Mouse (Mus musculus) spleen, postnatal 10 days (tissue): ENCODE measurements around the gene Mgat3.

ENCODE experiments used
- DNase-seq, 2 experiments: peaks; one replicate each; pipeline ENCODE4 v3.0.0; 2021 to 2022; ENCODE audit warnings: low spot score in 2 of 2

Gene Mgat3

DNA sequence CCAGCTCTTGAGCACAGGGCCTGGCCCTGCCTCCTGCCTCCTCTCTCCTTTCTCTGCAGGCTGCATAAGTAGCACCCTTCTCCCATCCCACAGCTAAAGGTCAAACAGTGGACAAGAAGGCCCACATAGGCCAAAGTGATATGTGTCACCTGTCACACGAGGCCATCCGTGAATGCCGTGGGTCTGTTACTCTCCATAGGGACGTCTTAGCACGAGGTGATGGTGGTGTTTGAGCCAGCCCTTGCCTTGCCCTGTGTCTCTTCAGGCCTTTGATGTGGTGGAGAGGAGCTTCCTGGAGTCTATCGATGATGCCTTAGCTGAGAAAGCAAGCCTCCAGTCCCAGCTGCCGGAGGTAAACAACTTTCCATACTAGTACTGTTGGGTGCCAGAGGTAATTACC, 24.0 kb upstream of the Mgat3 start:
- DNase-seq: no peak

DNA sequence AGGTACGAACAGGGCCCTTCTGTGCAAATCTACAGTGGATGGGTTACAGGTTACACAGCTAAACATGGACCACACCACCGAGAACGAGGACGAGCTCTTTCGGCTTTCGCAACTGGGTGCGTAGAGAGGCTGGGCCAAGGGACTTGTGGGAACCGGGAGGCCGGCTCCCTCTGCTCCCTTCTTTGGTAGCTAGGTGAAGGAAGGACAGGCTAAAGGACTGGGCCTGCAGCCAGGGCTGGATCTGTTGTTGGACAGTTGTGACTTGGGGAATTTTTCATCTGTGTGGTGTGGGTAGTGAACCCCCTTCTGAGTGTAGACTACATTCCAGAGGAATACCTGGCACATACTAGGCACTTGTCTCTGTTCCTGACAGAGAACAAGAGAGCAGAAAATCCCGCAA, 20.9 kb upstream of the Mgat3 start:
- no peak for DNase-seq

DNA sequence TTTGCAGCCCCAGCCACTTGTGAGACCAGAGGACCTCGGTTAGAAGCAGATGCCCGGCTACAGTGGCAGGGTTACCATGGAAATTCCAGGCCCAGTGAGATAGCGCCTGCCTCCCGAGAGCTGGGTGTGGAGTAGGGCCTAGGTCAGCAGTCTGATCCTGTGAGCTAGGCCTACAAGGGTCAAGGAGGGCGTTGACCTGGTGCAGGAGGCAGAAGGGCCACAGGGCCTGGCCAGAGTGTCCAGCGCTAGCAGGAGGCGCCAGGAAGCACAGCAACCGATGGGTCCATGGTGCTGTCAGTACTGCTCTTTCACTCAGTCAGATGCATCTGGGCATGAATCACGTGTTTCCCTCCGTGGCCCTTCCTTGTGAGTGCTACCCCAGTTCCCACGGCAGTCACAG, 19.8 kb upstream of the Mgat3 start:
- DNase-seq: no peak

DNA sequence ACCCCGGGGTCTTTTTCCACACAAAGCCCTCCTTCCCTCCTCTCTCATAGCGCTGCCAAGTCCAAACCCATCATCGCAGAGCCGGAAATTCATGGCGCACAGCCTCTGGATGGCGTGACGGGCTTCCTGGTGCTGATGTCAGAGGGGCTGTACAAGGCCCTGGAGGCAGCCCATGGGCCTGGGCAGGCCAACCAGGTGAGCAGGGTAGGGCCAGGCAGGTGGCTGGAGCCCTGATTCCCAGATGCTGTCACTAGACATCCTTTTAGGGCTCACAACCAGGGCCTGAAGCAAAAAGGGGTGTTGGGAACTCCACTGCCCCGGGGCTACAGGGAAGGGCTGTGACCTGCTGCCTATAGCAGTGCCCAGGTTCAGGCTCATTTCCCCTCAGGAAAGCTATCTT, 17.8 kb upstream of the Mgat3 start:
- no peak for DNase-seq

DNA sequence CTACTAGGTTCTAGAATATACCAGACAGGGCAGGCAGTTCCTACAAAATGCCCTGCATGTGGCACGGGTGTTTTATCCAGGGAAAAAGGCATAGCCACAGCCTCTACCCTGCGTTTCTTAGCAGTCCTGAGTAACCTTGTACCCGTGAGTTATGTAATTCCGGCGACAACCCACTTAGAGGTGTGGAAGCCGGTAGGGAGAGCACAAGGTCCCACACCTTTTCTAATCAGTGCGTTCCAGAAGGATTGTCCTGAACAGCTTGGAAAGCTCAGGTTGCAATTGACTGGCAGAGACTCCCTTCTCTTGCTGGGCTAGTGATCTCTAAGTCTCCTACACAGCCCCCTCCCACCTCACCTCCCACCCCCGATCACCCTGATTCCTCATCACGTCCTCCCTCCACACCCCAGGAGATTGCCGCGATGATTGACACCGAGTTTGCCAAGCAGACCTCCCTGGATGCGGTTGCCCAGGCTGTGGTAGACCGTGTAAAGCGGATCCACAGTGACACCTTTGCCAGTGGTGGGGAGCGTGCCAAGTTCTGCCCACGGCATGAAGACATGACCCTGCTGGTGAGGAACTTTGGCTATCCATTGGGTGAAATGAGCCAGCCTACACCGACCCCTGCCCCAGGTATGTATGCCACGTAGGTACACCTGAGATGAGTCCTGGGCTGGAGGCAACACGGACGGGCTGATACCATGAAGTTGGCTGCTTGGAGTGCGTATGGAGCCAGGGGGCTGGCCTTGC, 16.2 kb upstream of the Mgat3 start:
- DNase-seq: no peak

DNA sequence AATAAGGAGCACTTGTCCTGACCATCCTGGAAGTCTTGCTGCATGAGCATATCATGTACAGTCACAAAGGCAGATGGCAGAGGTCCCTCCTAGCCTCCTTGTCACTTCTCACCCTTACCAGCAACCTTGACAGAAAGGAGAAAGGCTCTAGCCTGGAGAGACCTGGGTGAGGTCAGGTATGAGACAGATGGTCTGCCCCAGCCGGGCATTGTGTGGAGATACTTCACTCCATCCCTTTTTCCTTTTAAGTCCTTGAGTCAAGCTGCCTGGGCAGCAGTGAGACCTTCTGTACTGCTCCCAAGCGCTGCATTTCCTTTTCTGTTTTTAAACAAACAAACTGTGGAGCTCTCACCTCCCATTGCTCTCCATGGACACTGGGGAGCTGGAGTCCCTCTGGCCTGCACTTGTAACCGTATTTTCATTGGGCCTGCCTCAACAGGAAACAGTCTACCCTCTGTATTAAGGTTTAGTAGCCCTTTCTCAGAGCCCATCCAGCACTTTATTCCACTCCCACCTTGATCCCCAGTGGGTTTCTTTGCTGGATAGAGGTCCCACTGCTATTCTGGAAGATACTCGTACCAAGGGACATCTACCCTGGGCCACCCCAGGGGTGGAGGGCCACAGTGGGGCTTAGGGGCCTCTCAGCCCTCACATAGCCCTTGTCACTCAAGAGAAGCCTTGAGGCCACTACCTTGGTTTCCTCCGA, 15.4 kb upstream of the Mgat3 start:
- no peak for DNase-seq

DNA sequence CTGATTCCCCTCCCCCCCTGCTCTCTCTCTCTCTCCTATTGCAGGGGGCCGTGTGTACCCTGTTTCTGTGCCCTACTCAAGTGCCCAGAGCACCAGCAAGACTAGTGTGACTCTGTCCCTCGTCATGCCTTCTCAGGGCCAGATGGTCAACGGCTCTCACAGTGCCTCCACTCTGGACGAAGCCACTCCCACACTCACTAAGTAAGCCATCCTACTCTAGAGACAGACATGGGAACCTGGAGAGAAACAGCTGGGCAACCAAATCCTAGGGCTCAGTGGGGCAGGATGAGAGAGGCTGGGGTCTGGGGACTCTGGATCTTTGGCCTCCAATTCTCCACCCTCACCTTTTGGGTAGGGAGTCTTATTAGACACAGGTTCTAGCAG, 14.8 kb upstream of the Mgat3 start:
- no peak for DNase-seq

DNA sequence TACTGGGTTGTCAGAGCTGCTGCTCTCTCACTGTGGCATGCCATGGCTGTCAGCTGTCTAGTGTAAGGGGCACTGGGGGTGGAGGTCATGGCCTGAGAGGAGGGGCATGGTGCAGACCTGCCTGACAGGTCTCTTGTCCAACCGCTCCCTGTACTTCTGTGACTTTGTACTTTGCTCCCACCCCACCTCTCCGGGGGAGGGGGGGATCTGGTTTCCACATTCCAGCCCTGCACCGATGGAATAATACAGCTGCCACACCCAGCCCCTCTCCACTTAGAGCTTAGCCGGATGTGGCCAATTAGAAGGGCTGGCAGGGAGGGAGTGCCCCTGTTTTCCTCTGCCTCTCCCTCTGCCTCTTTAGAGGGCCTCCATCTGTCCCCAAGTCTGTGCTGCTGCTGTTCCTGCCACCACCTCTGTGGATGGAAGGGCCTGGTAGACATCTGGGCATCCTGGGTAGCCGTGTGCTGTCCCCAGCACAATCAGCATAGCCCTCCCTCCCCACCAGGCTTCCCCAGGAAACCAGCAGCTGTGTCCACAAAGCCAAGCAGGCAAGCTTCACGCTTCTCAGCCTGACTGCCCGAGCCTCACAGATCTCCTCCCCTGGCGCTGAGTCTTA, 14.1 kb upstream of the Mgat3 start:
- no peak for DNase-seq

DNA sequence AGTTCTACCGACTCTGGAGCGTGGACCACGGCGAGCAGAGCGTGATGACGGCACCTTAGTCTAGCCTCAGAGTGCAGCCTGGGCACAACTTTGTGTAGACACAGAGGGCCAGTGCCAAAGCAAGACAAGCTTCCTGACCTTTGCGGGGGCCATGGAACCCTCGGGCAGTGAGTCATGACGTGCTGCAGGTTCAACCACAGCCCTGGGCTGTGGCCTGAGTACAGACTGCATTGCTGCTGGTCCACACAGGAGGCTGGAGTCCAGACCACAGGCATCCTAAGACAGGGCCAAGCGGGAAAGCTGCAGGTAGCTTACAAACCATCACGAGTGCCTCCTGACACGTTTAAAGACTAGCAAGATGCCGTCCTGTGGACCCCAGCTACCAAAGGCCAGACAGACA, 13.3 kb upstream of the Mgat3 start:
- no peak for DNase-seq

DNA sequence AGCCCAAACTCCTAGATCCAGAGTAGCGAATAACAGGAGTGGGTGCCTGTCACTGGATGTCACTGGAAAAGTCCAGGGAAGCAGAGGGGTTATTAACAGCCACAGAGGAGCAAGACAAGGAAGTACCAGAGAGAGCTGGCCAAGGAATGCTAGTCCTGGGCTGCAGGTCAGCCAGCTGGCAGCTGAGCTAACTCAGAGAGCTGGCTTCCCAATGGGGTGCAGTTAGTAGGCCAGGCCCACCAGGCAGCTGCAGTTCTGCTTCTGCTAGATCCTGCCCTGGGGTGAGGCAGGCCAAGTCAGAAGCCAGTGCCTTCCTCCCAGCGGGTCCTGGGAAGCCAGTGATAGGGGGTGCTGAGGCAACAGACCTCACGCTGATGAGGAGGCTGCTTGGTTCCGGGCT, 12.8 kb upstream of the Mgat3 start:
- no peak for DNase-seq

DNA sequence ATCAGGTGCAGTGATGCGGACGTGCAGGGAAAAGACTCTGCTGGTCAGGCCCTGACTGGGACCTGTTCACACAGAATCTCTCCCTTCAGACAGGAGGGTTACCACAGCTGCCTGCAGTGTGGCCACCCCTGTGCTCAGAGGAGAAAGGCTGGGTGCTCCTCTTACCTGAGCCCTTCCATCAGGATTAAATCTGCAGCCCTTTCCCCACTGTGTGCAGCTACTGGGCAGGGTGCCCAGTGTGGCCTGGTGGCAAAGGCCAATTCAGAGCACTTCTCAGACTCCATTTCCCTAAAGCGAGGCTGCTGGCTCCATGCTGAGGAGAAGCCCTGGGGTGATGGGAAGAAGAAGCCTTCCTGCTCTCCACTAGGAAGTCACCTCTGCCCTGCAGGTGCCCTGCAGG, 12.3 kb upstream of the Mgat3 start:
- DNase-seq: no peak

DNA sequence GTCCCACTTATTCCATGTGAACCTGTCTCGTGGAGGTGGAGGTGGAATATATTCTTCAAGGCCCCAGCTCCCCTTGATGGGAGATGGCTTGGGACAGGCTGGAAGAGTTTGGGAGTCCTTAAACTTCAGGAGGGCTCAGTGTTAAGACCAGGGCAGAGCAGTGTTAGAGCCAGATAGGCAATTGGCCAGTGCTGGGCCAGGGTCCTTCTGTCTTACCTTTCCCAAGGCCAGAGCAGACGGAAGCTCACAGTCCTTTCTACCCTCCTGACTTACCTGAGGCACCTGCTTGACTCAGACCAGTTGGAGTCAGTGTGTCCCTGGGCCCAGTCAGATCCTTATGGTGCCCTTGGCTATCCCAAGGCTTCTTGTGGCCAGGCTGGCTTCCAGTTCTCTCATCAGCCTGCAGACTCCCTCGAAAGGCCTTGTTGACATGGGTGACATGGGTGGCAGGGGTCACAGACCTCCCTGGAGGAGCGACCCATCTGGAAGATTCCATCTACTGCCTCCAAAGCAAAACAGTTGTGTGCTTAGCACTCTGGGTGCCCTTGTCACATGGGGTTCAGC, 11.0 kb upstream of the Mgat3 start:
- DNase-seq: no peak

DNA sequence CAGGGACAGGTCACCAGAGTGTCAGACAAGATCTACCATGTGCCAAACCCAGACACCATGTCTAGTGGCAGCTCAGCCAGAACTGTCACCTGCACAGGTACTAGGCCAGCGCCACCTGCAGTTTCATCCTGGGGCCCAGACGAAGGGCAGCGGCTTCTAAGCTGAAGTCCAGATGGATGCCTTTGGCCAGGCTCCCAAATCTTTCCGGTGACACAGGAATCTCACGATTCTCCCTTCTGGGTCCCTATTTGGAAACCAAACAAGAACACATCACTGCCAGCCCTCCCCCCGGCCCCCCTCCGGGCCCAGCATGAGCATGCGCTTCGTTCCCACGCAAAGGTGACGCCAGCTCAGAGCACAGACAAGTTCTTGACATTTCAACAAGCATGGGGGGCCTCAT, 10.2 kb upstream of the Mgat3 start:
- no peak for DNase-seq

DNA sequence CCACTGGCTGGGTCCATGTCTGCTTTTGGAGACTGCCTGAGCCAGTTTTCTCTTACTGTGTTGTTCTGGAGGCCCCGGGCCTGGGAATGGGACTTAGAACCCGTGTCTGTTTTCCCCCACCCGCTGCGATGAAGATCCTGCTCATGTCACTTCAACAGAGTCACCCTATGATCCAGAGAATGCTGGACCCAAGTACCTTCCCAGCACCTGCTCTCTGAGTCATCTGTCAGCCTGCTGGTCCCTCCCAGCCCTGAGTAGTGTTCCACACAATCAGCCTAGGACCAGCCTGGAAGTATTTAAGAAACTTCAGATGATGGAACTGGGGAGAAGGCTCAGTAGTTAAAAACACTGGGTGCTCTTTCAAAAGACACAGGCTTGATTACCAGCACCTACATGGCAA, 9.8 kb upstream of the Mgat3 start:
- no peak for DNase-seq

DNA sequence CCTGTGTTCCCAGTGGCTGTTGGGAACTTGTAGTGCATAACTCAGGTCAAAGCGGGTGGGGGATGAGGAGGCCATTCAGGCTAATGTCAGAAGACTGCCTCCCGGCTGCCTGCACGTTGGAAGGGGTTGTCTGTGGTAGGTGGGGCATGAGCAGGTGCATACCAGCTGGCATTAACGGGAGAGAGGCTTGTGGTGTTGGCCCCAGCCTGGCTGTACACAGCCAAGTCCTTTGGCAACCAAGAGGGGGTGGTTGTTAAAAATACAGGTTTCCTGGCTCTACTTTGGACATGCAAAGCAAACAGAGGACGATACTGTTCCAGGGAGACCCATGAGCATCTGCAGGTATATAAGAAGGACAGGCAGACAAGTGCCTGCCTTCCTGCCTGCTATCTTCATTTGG, 8.1 kb upstream of the Mgat3 start:
- DNase-seq: no peak

DNA sequence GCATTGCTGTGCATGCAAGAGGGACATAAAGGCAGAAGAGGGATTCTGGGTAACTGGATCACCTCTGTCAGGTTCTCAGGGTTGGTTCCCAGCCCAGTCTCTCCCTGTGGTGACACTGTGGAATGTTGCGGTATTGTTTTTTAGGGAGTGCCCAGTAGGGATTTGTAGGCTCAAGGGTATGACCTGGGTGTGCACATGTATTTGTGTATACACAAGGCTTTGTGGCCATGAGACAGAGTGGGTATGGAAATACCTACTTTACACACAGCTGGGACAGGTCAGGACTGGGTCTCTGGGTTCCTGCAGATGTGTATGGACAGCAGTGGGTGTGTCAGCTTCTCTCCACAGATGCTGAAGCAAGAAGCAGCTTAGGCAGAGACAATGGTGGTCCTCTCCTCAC, 4.0 kb upstream of the Mgat3 start:
- no peak for DNase-seq

DNA sequence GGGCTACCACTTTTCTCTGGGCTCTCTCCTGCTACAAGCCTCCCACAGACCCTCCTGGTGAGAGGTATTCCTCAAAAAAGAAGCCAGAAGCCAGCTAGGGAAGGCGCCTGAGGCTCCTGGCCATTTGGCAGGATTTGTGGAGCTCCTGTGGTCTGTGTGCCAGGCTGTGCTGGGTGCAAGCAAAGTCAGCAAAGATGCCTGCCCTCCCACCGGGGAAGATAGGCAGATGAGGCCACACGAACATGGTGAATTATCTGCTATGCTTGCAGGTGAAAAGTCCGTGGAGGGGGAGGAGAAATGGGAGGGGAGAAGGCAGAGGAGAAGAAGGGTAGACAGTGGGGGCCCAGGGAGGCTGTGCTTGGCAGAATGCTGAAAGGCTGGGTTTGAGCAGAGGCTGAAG, 3.2 kb upstream of the Mgat3 start:
- DNase-seq: no peak

DNA sequence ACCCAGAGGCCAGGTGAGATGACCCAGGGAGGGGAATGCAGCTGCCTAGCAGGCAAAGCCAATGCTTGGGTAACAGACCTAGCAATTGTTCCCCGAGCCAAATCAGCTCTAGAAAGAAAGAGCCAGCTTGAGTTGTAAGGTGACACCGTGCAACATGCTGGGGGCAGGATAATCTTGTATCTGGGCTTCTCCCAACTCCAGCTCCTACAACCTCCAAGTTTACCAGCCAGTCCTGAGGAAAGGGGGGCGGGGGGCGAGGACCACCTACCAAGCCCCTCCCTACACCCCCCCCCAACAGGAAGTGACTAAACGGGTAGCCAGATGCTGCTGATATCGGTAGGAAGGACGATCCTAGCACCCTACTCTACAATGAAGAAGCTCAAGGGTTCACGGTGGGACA, 2.2 kb upstream of the Mgat3 start:
- no peak for DNase-seq

DNA sequence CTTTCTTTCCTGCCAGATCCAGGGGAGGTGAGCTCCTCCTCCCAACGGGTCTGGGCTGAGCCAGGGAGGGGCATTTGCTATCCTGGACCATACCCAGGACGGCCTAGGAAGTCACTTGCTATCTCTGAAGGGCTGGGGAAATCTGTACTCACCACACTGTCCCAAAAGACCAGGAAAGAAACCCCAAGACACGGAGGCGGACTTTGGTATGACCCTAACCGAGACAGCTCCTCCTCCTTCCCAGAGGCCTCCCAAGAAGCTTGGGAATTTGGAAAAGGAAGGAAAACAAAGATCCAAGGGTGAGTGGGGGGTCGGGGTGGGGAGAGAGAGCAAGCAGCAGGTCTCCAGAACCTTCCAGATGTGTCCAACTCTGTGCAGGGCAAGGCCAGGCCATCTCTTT, 1.7 kb upstream of the Mgat3 start:
- DNase-seq: no peak

DNA sequence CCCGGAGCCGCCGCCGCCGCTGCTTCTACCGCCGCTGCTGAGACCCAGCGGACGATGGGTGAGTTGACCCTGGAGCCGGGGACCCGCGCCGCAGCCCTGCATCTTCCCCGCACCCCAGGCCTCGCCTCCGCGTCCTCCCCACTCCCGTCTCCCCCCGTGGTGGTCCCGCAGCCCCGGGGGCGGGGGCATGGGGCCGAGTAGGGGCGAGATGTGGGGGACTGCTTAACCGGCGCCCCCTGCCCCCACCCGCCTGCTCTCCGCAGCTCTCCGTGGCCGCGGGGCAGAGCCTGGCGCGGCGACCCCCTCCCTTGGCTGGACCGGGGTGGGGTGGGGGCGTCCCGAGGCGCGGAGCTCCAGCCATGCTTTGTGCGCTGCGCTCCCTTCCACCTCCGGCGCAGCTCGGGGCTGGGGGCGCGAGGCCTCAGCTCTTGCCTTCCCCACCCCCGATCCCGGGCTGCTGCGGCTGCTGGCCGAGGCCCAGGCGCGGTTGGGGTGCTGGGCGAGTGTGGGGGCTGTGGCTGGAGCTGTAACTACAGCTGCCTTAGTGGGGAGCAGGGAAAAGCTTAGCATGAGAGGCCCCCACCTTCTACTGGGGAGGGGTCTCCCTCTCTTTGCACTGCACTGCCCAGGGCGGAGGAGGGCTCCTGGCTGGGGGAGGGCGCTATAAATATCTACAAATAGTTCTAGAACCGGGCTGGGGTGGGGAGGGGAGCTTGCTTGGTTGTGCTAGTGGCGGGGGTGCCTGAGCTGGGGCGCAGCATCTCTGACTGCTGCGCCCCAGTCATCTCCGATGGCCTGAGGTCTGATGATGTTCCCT, 468 bp downstream of the Mgat3 start:
- no peak for DNase-seq

DNA sequence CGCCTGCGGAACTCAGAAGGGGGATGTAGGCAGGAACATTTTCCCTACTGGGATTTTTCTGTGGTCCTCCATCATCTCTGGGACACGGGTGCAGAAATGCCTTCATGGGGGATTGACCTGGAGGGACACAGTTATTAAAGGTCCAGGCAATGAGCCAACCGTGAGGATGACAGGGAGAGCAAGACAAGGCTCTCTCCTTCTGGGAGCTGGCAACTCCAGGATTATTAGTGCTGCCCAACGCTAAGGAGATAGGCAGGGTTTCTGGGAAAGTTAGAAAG, 1.0 kb downstream of the Mgat3 start:
- DNase-seq: no peak

DNA sequence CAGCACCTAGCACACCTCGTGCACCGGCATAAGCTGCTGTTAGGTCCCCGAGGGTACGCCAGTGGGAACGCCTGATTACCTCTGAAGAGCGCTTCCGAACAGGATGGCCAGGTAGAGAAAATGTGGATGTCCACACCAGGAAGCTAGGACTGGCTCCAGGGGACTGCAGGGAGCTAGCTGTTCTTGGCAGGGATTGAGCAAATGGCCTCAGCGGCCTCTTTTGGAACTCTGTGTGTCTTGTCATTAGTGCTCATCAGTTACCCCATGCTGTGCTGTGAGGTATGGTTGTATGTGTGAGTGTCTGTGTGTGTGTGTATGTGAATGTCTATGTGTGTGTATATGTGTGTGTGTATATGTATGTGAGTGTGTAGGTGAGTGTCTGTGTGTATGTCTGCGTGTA, 1.8 kb downstream of the Mgat3 start:
- no peak for DNase-seq
